Mouse (Mus musculus): Measurements from ENCODE around the gene Zc2hc1b.

DNA sequence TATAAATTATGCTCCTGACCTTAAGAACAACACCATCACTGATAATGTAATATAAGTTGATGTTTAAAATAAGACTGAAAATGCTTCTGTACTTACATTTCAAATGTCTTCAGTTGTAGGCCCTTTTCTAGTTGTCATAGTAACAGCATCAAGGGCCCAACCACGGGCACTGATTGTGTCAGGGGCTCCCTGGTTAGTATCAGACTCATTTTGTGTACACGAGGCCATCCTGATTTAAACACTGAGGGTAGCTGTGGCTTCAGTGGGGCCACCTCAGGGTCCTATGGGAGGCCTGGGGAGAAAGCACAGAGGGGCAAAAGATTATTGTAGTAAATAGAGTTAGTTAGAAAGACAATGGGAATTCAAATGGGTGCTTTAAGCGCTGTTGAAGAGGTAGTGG lies 52.0 kb downstream of the Zc2hc1b start:
- TF ChIP-seq USF1 (IDR thresholded peaks at IDR 0.05; ENCODE audit: low read depth) (no peak), CTCF (IDR thresholded peaks at IDR 0.05; ENCODE audit: control insufficient read depth, insufficient read depth, insufficient read length) (no peak), FOSL1 (IDR thresholded peaks at IDR 0.05; ENCODE audit: insufficient read depth, low read length, poor library complexity, severe bottlenecking) (no peak), MAX (IDR thresholded peaks at IDR 0.05) (no peak)

Measured in C2C12 (cell line).